Mouse (Mus musculus) cerebellum, adult (tissue): ENCODE results near the gene Antxrl.

Experiments used
- ATAC-seq: cut with Nextera tagmentation; 2 replicates; pipeline ENCODE4 v1.9.2; 2017; ENCODE audit warnings: mild to moderate bottlenecking, moderate library complexity, mixed read lengths; ENCODE audit not compliant: insufficient number of reproducible peaks, low FRiP score, low TSS enrichment

Antxrl gene

GRCm38 (mm10) chr14:34102601-34103000 lies 50.1 kb downstream of the Antxrl start, which contains the start of gene A630023A22Rik:
Gene A630023A22Rik, minus strand, starts transcription at chr14:34102754.
- ATAC-seq = no peak

GRCm38 (mm10) chr14:34103855-34104254 lies 51.3 kb downstream of the Antxrl start:
- no peak for ATAC-seq

GRCm38 (mm10) chr14:34104892-34105291 lies 52.4 kb downstream of the Antxrl start:
- peak; percentile 69 for ATAC-seq

- ATAC-seq = no peak
These were observed 54.0 kb downstream of the Antxrl start for GRCm38 (mm10) chr14:34106389-34107062.

GRCm38 (mm10) chr14:34107594-34107993 lies 55.1 kb downstream of the Antxrl start:
- ATAC-seq = no peak

- no peak for ATAC-seq
These were observed 61.8 kb downstream of the Antxrl start for GRCm38 (mm10) chr14:34114311-34114710.

GRCm38 (mm10) chr14:34119046-34119723 lies 66.7 kb downstream of the Antxrl start:
- peak; percentile 85 for ATAC-seq

- no peak for ATAC-seq
These were observed 67.8 kb downstream of the Antxrl start for GRCm38 (mm10) chr14:34120016-34120910.

GRCm38 (mm10) chr14:34120923-34121351 lies 68.4 kb downstream of the Antxrl start:
- ATAC-seq = no peak

GRCm38 (mm10) chr14:34121691-34122090 lies 69.2 kb downstream of the Antxrl start:
- ATAC-seq = no peak
